Mouse (Mus musculus) yolk sac, embryonic 10.5 days (tissue): ENCODE data around the gene Qdpr.

Experiments used
- DNase-seq: peaks from one replicate; pipeline ENCODE4 v3.0.0-alpha.2; 2017; ENCODE audit warnings: low spot score

Qdpr gene

DNA sequence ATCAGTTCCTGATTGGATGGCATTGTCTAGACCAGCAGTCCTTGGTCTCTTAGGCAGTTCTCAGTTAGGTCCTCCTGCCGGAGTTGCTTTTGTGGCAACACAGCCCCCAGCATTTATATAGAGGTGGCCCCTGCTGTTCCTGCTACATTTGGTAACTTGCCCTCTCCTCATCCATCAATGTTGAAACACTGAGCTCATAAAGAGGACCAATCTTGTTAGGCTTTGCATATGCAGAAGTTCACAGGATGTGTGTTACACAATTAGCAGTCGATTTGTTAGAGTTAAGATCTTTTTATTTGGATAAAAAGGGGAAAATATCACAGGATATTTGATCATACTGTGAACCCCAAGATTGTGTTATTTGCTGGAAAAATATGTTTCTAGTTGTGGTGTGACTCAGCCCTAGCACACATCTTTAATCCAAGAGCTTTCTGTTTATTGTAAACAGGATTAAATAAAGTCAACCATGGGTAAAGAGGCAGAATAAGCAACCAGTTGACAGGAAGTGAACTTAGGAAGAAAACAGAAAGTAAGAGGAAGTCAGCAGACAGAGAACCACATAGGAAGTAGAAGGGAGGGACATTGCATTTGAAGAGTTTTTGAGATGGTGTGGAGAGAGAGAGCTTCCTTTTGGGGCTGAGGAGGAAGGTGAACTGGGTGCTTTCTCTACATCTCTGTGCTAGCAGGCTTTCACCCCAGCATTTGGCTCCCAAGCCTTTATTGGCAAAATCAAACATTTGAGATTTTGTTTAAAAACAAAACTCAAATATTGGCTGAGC, 65.8 kb downstream of the Qdpr start:
- no peak for DNase-seq
